Mouse (Mus musculus) heart, adult 18-20 months (tissue): ENCODE measurements at regions not wholly inside any gene's neighbourhood (a gene's known extent, or its start where the extent isn't known, plus 50 kb on each side); places are given as distances from the start of the nearest gene placed in this dataset.

Experiments used
- DNase-seq, 2 experiments: peaks; one replicate each; pipeline ENCODE4 v3.0.0; 2021 to 2022; ENCODE audit warnings: mixed read lengths in 1 of 2

DNA sequence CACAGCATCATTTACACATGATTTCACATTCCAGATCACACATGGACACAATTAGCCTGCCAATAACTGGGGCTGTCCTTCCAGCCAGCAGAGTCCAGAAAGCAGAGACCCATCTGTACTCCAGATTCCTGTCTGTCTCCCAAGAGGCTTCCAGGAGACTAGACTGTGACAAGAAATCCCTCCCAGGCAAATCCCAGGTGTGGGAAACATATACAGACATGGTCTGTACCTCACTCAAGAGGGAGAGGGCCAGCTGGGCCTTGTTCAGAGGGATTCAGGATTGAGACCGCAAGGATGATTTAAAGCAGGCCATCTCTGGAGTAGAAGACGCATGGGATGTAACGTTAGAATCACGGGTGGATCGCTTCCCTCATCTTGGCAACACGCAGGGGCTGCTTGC lies 182.7 kb upstream of the Prr30 start:
- DNase-seq = no peak

- no peak for DNase-seq
These were observed 181.8 kb upstream of the Prr30 start for GRCm38 (mm10) chr14:101381943-101382342.

- no peak for DNase-seq
These were observed 179.5 kb upstream of the Prr30 start for GRCm38 (mm10) chr14:101379663-101380006.

- peak; percentile 45 to 77 for DNase-seq
These were observed 179.0 kb upstream of the Prr30 start for GRCm38 (mm10) chr14:101378965-101379662.

DNA sequence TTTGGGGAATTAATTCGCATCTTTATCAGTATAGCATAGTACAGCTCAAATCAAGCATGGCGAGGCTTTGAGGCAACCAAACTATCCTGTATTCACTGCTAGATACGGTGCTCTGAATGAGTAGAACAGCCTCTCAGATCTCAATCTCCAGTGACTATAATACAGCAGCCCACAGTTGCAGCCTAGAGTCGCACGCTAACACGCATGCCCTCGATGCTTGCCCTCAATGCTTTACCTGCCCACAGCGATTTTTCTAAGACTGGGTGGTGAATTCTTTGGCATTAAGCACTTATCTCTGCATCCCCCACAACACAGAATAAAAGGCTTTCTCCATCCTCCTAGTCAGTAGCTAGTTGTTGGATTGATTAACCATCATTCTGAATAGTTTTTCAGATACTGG lies 178.4 kb upstream of the Prr30 start:
- DNase-seq = no peak

DNA sequence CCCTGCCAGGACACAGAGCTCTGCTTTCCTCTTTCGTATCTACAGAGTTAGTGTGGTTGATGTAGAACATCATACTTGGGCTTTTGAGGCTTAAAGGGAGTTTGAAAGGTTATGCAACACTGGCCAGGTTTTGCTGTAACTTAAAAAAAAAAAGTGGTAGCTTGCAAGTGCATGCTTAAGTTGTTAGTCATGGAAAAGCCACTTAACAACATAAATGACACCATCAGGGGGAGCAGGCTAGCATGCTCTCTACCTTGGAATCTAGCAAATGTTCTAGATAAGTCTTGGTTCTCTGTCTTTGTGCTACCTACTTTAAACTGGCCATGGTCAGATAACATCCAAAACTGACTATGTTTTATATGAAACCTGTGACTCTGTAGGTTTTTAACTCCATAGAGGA lies 176.6 kb upstream of the Prr30 start:
- no peak for DNase-seq

DNA sequence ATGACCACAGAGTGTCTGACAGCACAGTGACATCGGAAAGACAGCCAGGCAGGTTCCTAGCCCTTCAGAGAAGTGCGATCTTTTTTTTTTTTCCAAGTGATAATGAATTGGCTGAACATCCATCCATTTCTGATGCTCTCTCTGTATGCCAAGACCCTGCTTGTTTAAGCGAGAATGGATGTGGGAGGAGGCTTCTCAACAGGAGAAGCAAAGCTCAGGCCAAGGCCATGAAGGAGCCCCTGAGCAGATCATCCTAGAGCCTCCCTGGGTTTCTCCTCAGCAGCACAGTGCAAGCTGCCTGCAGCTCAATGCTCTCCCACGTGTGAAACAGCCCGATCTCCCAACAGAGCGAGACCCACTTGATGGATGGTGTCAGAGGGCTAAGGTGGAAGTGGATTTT lies 175.7 kb upstream of the Prr30 start:
- no peak for DNase-seq

- peak in 1 of 2 experiments; percentile 4 for DNase-seq
These were observed 173.7 kb upstream of the Prr30 start for GRCm38 (mm10) chr14:101373864-101374263.

GRCm38 (mm10) chr14:101359860-101360259 lies 159.7 kb upstream of the Prr30 start:
- no peak for DNase-seq

DNA sequence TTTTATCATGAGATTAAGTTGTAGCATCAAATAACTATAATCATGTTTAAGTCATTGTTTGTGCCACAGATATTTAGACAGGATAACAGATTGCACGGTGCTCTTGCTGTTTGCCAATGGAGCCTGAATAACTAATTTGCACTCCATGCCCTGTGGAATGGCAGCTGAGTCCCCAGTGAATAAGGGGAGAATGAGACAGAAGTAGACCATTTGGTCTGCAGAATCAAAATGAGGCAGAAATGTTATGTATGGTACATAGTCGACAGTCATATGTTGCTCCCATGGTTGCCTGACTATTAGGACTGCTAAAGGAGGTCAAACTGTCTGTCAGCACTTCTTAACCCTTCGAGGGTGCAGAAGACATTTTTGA lies 152.9 kb upstream of the Prr30 start:
- DNase-seq = no peak

DNA sequence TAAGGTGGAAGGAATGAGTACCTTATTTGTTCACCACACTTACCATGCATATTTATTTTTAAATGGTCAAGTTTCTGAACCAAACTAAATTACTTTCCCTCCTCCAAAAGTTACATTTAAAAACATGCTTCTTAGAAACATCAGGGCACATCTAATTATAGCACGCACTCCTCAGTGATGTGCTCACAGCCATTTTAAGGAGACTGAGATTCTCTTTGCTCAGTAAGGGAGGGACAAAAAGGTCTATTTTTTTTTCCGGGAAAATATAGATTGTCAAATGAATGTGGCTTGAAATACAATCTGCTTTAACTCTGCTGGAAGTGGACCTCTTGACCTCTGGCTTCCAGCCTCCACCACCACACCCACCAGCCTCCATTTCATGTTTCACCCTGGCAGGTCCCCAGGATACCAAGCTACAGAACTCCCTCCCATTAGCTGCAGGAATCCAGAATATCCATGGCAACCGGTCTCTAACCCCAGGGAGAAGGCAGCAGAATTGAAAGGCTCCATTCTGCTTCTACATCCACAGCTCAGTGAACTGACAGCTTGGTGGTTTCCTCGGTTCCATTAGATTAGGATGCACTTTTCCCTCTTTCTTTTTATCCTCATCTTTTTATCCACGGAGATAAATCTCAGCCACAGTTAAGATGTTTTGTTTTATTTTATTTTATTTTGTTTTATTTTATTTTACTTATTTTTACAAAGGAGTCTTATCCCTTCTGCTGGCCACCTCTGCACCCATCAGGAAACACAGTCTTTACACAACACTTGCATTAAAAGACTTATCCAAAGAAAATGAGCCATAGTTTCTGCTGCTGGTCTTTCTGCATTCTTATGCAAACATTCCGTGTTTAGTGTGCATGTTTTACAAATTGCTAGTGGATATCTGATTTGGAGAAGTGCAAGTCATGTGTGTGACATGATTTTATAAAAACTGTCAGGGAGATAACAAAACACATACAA lies 152.2 kb upstream of the Prr30 start:
- peak; percentile 17 to 26 for DNase-seq

GRCm38 (mm10) chr14:101340331-101340730 lies 140.2 kb upstream of the Prr30 start:
- DNase-seq = no peak

- DNase-seq = no peak
These were observed 131.9 kb upstream of the Prr30 start for GRCm38 (mm10) chr14:101332015-101332414.

DNA sequence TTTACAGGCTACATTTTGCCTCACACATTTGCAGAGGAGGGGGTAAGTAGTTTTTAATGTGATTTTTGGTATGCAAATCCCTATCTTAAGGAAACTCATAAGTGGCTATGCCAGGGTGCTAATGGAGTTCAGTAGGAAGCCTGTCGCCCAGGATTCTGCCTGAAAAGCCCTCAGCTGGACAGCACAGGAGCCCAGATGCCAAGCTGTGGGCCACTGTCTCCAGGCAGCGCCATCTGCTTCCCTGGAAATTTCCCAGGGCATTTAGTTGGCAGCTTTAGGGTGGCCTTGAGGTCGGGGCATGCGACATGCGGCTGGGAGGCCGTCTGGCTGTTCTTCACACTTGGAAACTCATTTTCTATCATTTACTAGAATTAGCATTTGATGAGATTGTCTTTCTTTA lies 127.3 kb upstream of the Prr30 start:
- DNase-seq = no peak

- DNase-seq = no peak
These were observed 126.4 kb upstream of the Prr30 start for GRCm38 (mm10) chr14:101326477-101326941.

- no peak for DNase-seq
These were observed 123.2 kb upstream of the Prr30 start for GRCm38 (mm10) chr14:101323361-101323760.

GRCm38 (mm10) chr14:101307920-101308319 lies 107.8 kb upstream of the Prr30 start:
- DNase-seq = no peak

DNA sequence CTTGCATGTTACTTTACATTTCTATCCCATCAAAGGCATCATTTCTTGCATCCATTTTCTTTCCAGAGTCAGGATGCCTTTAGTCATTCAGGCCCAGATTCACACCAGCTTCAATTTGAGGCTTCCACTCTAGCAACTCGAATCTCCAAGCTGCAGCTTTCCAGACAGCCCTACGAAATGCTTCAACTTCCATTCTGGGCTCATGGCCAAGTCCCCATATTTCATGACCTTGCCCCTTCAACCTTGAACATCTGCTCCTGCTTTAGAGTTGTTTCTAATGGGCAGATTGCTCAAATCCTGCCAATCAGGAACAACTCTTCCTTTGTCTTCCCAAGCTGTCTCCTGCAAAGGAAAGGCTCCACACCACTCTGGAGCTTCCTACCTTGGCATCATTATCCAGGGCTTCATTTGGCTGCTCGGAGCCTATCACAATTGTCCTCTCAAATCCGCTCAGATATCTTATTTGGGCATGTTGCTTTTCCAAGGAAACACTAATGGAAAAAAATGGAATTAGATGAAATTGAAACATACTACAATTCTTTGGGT lies 104.4 kb upstream of the Prr30 start:
- DNase-seq = no peak

DNA sequence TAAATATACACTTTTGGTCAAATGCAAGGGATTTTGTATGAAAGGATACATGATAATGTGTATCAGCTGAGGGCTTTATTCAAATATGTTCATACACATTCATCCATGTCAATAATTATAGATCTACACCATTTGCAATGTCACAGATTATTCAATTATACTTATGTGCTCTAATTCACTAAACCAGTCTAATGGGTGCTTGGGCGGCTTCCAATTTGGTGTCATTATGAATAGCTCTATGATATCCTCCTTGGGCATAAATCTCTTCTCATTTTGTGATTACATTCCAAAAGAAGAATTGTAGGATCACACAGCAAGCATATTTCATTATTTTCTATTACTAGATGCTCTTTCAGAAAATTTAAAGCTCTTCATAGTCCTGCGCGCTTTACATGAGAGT lies 97.7 kb upstream of the Prr30 start:
- no peak for DNase-seq

DNA sequence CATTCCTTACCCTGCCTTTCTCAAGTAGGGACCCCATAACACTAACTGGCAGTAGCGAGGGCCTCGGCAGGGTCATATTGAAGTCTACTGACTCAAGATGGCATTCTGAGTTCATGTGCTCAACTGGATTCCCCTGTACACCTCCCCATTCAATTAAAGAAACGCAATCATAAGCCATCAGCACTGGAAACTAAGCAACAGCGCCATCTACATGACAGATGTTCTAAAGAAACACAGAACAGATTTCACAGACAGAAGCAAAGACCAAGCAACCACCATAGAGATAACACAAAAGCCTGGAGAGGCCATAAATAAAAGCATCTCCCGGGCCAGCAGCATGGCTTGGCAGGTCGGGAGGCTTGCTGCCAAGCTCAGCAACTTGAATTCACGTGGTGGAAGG lies 94.6 kb upstream of the Prr30 start:
- DNase-seq = peak; percentile 29 to 64

- DNase-seq = peak; percentile 6 to 11
These were observed 87.6 kb upstream of the Prr30 start for GRCm38 (mm10) chr14:101287755-101288154.

DNA sequence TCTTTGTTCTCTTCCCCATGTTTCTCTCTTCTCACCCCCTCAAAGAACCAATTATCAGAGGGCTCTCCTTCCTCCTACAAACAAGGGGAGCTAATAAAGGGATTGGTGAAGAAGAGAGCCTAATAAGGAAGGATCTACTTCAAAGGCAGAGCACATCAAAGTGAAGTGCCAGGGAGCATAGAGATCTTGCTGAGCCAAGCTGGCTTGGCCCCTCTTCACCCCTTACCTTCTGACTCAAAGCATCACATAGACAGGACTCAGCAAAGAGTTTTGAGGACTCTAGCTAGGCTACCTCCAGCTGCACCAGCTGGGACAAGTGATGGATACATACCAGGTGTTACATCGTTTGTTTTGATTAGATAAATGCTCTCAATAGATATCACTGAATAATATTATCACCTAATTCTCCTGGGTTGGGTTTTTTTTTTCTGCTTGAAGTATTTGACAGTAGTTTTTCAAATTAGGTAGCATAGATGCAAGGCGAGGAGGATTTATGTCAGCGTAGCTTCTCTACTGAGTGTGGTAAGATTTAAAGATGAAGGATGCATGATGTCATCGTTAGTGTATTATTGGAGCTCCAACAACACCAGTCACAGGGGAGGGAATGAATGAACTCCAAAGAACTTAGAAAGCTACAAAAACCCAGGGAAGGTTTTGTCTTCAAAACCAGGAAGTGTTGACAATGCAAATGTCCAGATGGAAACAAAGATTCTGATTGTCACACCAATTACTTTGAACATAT lies 69.1 kb upstream of the Prr30 start:
- no peak for DNase-seq

- DNase-seq = peak in 1 of 2 experiments; percentile 34
These were observed 67.4 kb upstream of the Prr30 start for GRCm38 (mm10) chr14:101267536-101267935.
